Mouse (Mus musculus): ENCODE measurements at regions not wholly inside any gene's neighbourhood (a gene's known extent, or its start where the extent isn't known, plus 50 kb on each side); places are given as distances from the start of the nearest gene placed in this dataset.
A peak's percentile ranks its signal among the peaks of the same experiment; 100 is the strongest.

GRCm38 (mm10) chr7:117878903-117879302, 237.1 kb downstream of the Rps15a start:
- DNase-seq (ENCODE audit: low spot score in 2 of 2) = peak; percentile 52 to 57

DNA sequence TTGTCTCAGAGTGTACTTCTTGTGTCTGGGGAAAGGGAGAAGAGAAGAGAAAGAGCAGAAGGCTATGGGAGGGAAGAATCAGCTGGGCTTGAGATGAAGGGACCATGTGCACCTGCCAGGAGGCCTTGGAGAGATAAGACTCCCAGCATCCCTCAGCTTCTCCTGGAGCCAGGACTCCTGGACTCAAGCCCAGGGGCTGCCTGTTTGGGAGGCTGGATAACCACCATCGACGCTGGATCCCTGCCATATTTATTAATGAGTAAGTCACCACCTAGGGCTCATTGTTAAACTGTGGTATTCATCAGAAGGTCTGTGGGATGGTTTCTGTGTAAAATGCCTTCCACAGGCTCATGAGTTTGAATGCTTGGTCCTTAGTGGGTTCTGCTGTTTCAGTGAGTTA, 240.7 kb downstream of the Rps15a start:
- no peak for DNase-seq (ENCODE audit: low spot score in 2 of 2)

GRCm38 (mm10) chr7:117859419-117859818, 256.6 kb downstream of the Rps15a start:
- no peak for DNase-seq (ENCODE audit: low spot score in 2 of 2)

GRCm38 (mm10) chr7:117855955-117856354, 260.0 kb downstream of the Rps15a start:
- no peak for DNase-seq (ENCODE audit: low spot score in 2 of 2)

DNA sequence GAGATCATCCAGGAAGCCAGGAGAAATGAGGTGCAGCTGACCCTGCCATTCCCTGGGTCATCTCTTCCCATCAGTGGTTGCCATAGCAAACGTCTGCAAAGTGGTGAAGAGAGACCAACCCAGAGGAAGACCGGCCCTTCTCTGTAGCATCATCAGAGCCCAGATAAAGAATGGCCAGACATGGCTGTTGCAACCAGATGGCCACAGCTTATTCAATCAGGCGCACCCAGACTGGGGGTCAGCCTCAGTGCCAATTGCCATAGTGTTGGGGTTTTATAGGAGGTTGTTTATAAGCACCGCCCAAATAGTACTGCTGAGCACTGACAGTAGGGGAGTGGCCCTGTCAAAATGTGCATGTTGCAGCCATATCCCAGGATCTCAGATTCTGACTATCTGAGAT, 262.3 kb downstream of the Rps15a start:
- no peak for DNase-seq (ENCODE audit: low spot score in 2 of 2)

DNA sequence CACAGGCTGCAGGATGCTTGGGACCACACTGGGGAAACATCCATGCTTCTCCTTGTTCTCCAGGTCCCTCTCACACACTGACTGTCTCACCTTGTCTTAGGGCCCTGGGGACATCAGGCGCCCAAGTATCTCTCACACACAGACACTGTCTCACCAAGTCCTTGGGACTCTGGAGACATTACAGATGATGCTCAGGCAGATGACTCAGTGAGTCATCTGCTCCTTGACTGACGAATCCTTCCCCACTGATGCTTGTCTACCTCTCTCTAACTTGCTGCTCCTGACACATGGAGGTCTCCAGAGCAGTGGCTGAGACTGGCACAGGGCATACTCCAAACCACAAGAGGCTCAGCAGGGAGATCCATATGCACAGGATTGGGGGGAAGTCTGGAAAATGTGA, 263.1 kb downstream of the Rps15a start:
- no peak for DNase-seq (ENCODE audit: low spot score in 2 of 2)

- DNase-seq (ENCODE audit: low spot score in 2 of 2) = no peak
These were observed 265.2 kb downstream of the Rps15a start for GRCm38 (mm10) chr7:117850822-117851221.

GRCm38 (mm10) chr7:117846041-117846440, 269.9 kb downstream of the Rps15a start:
- DNase-seq (ENCODE audit: low spot score in 2 of 2) = no peak

DNA sequence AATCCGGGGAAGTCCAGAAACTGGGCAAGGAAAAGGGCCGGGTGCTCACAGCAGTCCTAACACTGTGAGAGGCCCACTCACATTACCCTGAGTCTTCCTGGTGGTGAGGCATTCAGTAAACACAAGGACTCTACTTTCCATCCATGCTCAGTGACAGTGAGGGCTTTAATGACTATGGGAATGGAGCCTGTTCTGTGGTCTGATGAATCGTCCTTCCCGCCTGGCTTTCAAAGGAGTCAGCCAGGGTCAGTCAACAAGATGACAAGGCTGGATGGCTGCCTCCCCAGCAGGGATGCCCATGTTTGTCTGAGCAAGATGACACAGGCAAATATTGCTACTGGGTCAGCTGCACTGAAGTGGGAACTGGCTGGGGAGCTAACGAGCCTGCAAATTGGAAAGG, 273.2 kb downstream of the Rps15a start:
- DNase-seq (ENCODE audit: low spot score in 2 of 2) = no peak

DNA sequence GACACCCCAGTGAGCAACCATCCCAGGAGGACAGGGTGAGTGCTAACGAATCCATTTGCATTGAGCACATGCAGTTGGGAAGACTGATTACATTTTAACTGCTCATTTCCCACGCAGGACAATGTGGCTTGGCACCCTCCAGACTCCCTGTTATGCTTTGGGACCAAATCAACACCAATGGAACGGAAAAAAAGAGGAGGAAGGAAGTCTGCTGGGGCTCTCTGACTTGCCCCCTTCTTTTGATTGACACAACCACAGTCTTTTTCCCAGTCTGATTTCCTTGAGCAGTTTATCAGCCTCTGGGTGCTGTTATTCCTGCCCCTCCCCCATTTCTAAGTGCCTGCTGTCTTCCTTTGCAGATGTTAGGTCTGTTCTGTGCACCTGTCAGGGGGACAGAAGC, 321.0 kb downstream of the Rps15a start:
- no peak for DNase-seq (ENCODE audit: low spot score in 2 of 2)

- no peak for DNase-seq (ENCODE audit: low spot score in 2 of 2)
These were observed 322.0 kb downstream of the Rps15a start for GRCm38 (mm10) chr7:117793991-117794390.

DNA sequence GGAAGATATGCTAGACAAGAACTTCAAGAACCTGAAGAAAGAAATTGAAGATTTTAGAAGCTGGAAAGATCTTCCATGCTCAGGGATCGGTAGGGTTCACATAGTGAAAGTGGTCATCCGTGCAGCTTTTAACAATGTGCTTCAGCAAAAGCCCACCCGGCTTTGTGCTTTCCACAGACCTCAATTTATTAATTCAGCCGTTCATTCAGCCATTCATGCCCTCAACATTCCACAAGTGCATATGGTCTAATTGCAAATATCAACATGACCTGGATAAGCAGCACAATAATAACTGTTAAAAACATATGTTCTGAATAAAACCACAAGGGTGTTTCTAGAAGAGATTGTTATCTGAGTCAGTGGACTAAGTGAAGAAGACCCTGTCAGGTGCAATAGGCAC, 323.5 kb downstream of the Rps15a start:
- DNase-seq (ENCODE audit: low spot score in 2 of 2) = no peak

DNA sequence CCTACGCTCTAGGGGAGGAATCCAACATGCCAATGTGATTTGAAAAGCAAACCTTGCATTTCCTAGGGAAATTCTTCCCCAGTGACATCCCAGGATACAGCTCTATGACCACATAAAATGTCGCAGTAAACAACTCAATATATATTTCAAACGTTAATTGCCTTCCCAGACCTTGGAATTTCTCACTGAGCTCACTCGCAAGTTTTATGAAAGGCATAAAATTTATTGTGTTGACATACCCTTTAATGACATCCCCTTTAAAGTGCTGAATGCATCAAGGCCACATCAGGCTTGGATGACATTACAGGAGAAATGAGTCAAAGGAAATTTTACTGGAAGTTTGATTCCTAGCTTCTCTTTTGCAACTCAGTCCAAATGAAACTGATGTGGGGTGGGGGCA, 337.0 kb downstream of the Rps15a start:
- DNase-seq (ENCODE audit: low spot score in 2 of 2) = no peak

GRCm38 (mm10) chr7:117777921-117778320, 338.1 kb downstream of the Rps15a start:
- no peak for DNase-seq (ENCODE audit: low spot score in 2 of 2)

GRCm38 (mm10) chr7:117771836-117772235, 344.2 kb downstream of the Rps15a start:
- no peak for DNase-seq (ENCODE audit: low spot score in 2 of 2)

- DNase-seq (ENCODE audit: low spot score in 2 of 2) = no peak
These were observed 356.5 kb downstream of the Rps15a start for GRCm38 (mm10) chr7:117759506-117759905.

GRCm38 (mm10) chr7:117757033-117757432, 359.0 kb downstream of the Rps15a start:
- no peak for DNase-seq (ENCODE audit: low spot score in 2 of 2)

DNA sequence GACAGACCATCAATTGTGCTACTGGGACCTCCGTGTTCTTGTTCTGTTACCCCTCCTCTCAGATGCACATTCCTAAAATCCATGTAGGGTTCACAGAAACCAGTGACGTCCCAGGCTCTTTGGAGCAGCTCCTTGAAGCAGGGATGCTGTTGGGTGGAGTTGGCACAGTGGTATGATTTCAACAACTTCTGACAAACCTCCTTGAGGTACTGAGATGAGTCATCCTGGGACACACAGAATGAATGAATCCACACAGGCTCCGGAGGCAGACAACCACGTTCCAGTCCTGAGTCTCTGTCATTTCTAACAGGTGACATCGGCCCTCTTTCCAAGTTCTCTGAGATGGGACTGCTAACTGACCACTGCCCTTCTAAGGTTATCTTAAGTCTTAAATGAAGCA, 360.2 kb downstream of the Rps15a start:
- DNase-seq (ENCODE audit: low spot score in 2 of 2) = no peak

GRCm38 (mm10) chr7:117753296-117753695, 362.7 kb downstream of the Rps15a start:
- DNase-seq (ENCODE audit: low spot score in 2 of 2) = peak; percentile 65 to 69

GRCm38 (mm10) chr7:117752302-117753185, 363.4 kb downstream of the Rps15a start:
- DNase-seq (ENCODE audit: low spot score in 2 of 2) = no peak

DNA sequence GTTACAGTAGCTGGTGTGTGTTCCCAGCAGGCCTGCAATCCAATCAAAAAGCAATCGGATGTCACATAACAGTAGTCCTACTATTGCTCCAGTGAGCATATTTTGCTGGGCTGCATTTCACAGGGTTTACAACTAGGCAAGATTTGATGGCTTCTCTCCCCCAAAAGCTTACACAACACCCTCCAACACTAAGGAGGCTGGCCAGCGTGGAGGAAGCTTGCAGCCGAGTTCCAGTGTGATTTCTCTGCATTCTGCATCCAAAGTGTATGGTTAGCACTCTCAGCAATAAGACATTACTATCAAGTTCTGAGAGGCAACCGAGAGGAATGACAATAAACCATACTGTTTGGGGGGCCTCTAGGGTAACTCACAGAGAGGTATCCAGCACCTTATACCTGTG, 367.2 kb downstream of the Xylt1 start:
- no peak for DNase-seq (ENCODE audit: low spot score in 2 of 2)

DNA sequence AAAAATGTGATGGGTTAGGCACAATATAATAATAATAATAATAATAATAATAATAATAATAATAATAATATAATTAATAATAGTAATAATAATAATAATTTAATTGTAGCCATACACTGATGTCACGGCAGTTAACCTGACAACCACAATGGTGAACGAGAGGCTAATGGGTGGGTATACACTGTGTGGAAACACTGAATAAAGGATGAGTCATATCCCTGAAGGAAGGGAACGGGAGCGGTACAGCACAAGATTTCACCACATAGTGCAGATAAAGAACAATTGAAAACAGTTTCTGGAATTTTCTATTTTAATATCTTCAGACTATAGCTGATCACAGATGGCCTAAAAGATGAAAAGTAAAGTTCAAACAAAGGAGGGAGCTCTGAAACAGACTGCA, 365.6 kb downstream of the Xylt1 start:
- no peak for DNase-seq (ENCODE audit: low spot score in 2 of 2)

DNA sequence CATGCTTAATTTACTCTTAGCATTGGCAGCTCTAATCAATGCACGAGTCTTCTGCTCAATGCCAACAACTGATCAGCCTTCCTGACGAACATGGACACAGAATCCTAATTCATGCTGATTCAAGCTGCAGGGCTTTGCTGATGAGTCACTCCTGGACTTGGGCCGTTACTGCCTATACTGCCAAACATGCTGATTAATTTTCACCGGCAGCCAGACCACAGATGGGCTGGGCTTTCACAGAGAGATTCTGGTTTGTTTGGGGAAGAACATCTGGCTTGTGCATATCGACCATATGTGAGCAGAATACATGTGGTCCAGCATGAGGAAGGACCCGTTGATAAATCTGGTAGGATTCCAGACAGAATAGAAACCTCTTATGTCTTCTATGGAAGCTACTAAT, 358.9 kb downstream of the Xylt1 start:
- DNase-seq (ENCODE audit: low spot score in 2 of 2) = peak; percentile 39 to 46

- DNase-seq (ENCODE audit: low spot score in 2 of 2) = no peak
These were observed 354.9 kb downstream of the Xylt1 start for GRCm38 (mm10) chr7:117735699-117736020.
